Mouse (Mus musculus) hindbrain, embryonic 15.5 days (tissue): Measurements from ENCODE around the gene Rtn4rl1. TPM values are rescaled to one million over a fixed set of nuclear protein-coding genes. Genes with fewer than 3 reads are reported as not detected.

Source experiments
- ATAC-seq: fragments of 200-750 bp; cut with Nextera tagmentation; 2 replicates; pipeline ENCODE4 v1.8.0; 2017; ENCODE audit warnings: low read depth, moderate number of reproducible peaks, moderate TSS enrichment; ENCODE audit not compliant: low FRiP score
- H3K27ac ChIP-seq: fragments of 300-500 bp; sonication (generic); replicated peaks from 2 replicates; pipeline ENCODE4 v1.5.1; 2015; ENCODE audit warnings: mild to moderate bottlenecking, inconsistent platforms
- H3K27me3 ChIP-seq: fragments of 300-500 bp; sonication (generic); 2 replicates; pipeline ENCODE4 v1.6.1; 2015; ENCODE audit warnings: control low read depth, inconsistent platforms
- H3K36me3 ChIP-seq: fragments of 300-500 bp; sonication (generic); 2 replicates; pipeline ENCODE4 v1.6.1; 2015; ENCODE audit warnings: control low read depth, inconsistent platforms
- H3K4me1 ChIP-seq: fragments of 300-500 bp; sonication (generic); replicated peaks from 2 replicates; pipeline ENCODE4 v1.6.1; 2015; ENCODE audit warnings: control low read depth, inconsistent platforms
- H3K4me2 ChIP-seq: fragments of 300-500 bp; sonication (generic); 2 replicates; pipeline ENCODE4 v1.6.1; 2015; ENCODE audit warnings: moderate library complexity, mild to moderate bottlenecking, inconsistent platforms
- H3K4me3 ChIP-seq: fragments of 300-500 bp; sonication (generic); 2 replicates; pipeline ENCODE4 v1.5.1; 2015; ENCODE audit warnings: mild to moderate bottlenecking, inconsistent platforms
- H3K9ac ChIP-seq: fragments of 300-500 bp; sonication (generic); 2 replicates; pipeline ENCODE4 v1.6.1; 2015; ENCODE audit warnings: inconsistent platforms
- H3K9me3 ChIP-seq: fragments of 300-500 bp; sonication (generic); 2 replicates; pipeline ENCODE4 v1.6.1; 2016; ENCODE audit warnings: control low read depth, inconsistent platforms
- WGBS: fragments of 180-500 bp; shearing (Covaris S2); methylation state at CpG from one replicate; pipeline ENCODE4 v1.1.7; 2015; 5-methylcytosine and 5-hydroxymethylcytosine counted together
- microRNA counts: library from miRNA; unstranded; fragments of <30 nt; microRNA quantifications from one replicate; lab custom pipeline; 2016
- microRNA-seq: library from miRNA; unstranded; fragments of <30 nt; microRNA quantifications from one replicate; pipeline ENCODE4, GENCODE M21; 2016
- polyA plus RNA-seq: library from polyadenylated mRNA; unstranded; fragments of >200 nt; fragmentation: Nextera tagmentation; extraction: Ambion mirVana; gene quantifications from 2 replicates; pipeline ENCODE4 v1.2.1, GENCODE M21; 2015

Gene Rtn4rl1
- polyA plus RNA-seq, 1 experiment from 2014 or later, result 11.7 TPM

DNA sequence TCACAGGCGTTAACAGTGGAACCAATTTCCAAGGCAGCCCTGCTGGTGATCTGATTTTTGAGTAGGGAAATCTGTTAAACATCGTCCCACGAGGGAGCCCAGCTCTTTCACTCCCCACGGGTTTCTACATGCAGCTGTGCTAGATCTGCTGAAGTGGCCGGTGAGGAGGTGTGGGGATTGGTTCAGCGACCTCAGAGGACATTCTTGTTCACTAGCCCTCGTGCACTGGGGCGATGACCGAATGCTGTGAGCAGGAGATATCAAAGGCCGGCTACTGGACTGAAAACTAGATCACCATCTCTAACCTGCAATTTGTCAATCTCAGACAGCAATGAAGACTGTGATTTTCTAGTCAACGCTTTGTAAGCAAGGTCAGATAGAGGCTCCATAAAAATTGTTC lies 104.9 kb downstream of the Rtn4rl1 start:
- Histone ChIP-seq H3K4me3 (no peak overlapping the region), H3K36me3 (no peaks in the 10 kb centered on the region), H3K27ac (no peak overlapping the region), H3K27me3 (no peaks in the 10 kb centered on the region), H3K9ac (no peak overlapping the region), H3K9me3 (no peaks in the 10 kb centered on the region), H3K4me1 (peaks cover 31% of the 10 kb centered on the region), H3K4me2 (no peak overlapping the region)
- WGBS, result 51% methylated on average over 11 of the region's 11 CpGs
- no peak for ATAC-seq

DNA sequence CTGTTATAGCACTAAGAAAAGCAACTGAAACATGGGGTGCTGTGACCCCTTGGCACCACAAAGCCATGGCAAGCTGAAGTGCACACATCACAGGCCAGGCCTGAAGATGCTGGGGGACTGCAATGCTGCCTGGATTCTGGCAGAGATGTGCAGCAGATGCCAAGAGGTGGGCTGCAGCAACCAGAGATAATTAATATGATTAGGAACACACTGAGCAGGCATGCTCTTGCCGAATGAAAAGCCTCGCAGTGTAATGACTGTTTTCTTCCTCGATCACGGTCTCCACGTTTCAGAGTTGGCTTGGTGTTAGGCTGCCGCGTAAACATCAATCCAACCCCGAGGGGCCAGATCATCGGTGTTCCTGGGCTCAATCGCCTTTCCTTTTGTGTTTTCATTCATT lies 106.2 kb downstream of the Rtn4rl1 start:
- Histone ChIP-seq H3K27me3 (no peaks in the 10 kb centered on the region), H3K4me2 (no peak overlapping the region), H3K4me1 (peaks cover 18% of the 10 kb centered on the region), H3K36me3 (no peaks in the 10 kb centered on the region), H3K9me3 (no peaks in the 10 kb centered on the region), H3K27ac (peak overlapping the region; percentile 68), H3K4me3 (no peak overlapping the region), H3K9ac (no peak overlapping the region)
- 32% methylated on average over 10 of the region's 10 CpGs for WGBS
- ATAC-seq, result peak; percentile 56; the same call in 1 of the 2 replicates

DNA sequence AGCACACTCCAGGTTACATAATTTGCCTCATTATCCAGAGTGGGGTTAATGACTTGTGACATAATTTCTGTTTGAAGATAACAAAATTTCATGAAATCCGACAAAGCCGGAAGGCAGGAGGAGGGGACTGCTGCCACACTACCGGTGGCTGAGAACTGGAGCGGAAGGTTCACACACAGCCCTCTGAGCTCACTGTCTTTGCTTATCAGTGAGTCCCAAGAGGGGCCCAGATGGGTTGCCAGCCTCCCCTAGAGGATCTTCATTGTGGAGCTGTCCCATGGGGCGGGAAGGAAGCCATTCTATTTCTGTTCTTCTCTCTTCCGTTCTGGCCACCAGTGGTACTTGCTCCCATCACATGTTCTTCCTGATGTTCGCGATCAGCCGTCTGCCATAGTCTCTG lies 107.4 kb downstream of the Rtn4rl1 start:
- H3K27me3 ChIP-seq, result no peaks in the 10 kb centered on the region
- no peak overlapping the region for H3K9ac ChIP-seq
- H3K36me3 ChIP-seq, result peaks cover 3% of the 10 kb centered on the region; the same call in 1 of the 2 replicates
- ATAC-seq, result no peak
- no peak overlapping the region for H3K27ac ChIP-seq
- no peak overlapping the region for H3K4me3 ChIP-seq
- no peak overlapping the region for H3K4me2 ChIP-seq
- no peaks in the 10 kb centered on the region for H3K9me3 ChIP-seq
- peaks cover 18% of the 10 kb centered on the region for H3K4me1 ChIP-seq
- 71% methylated on average over 9 of the region's 9 CpGs for WGBS

DNA sequence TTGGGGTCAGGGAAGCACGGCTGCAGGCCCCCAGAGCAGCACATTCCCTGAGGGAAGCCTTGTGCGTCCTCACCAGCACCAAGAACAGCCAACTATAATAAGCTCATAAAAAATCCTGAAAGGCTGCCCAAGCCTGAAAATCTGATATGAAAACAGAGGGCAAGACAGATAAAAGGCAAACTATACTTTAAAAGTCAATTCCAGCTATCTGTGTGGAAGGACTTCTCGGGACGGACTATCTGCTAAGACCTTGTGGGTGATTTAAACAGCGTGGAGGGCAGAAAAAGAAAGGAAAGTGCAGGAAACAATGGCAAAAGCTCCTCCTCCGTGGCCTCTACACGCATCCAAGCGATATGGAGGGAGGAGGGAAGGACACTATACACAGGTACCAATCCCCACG lies 111.2 kb downstream of the Rtn4rl1 start:
- ATAC-seq, result no peak
- H3K4me1 ChIP-seq, result peaks cover 10% of the 10 kb centered on the region
- H3K4me3 ChIP-seq, result no peak overlapping the region
- no peaks in the 10 kb centered on the region for H3K27me3 ChIP-seq
- 87% methylated on average over 9 of the region's 9 CpGs for WGBS
- H3K4me2 ChIP-seq, result no peak overlapping the region
- no peak overlapping the region for H3K9ac ChIP-seq
- peaks cover 20% of the 10 kb centered on the region for H3K36me3 ChIP-seq
- no peak overlapping the region for H3K27ac ChIP-seq
- no peaks in the 10 kb centered on the region for H3K9me3 ChIP-seq

DNA sequence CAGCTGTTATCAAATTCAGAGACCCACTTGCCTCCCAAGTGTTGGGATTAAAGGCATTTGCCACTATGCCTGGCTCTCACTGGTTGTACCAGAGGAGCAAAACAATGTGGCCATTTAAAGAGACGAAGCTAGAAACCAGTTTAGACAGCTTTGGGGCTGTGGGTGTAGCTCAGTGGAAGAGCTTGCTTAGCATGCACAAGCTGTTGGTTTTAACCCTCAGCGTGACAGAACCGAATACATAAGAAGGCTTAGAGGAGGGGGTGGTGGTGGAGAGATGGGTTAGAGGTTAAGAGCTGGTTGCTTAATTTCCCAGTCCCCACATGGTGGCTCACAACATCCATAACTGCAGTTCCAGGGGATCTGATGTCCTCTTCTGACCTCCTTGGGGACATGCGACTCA lies 115.1 kb downstream of the Rtn4rl1 start:
- Histone ChIP-seq H3K4me1 (no peaks in the 10 kb centered on the region), H3K27me3 (no peaks in the 10 kb centered on the region), H3K36me3 (peaks cover 40% of the 10 kb centered on the region), H3K4me2 (no peak overlapping the region), H3K9me3 (no peaks in the 10 kb centered on the region), H3K27ac (no peak overlapping the region), H3K4me3 (no peak overlapping the region), H3K9ac (no peak overlapping the region)
- 84% methylated on average over 4 of the region's 4 CpGs for WGBS
- no peak for ATAC-seq

DNA sequence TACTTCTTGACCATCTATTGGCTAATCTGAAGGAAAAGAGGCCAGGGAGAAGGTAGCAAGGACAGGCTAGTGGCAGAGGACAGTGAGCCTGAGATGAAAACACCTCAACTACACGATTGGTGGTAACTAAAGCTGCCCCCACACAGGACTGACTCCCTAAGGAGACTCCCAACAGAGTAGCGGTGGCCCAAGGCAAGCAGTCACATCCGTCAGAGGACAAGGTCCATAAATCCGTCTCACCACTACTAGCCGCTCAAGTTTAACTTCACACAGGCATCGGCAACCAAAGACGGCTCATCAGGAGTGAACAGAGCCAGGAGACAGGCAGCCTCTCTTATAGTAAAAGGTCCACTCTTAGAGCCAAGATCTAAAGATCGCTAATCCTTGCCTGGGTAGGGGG lies 117.2 kb downstream of the Rtn4rl1 start:
- H3K9me3 ChIP-seq, result no peaks in the 10 kb centered on the region
- H3K4me3 ChIP-seq, result no peak overlapping the region
- ATAC-seq, result no peak
- peaks cover 48% of the 10 kb centered on the region for H3K36me3 ChIP-seq
- H3K9ac ChIP-seq, result no peak overlapping the region
- no peak overlapping the region for H3K4me2 ChIP-seq
- WGBS, result 88% methylated on average over 8 of the region's 8 CpGs
- no peak overlapping the region for H3K27ac ChIP-seq
- H3K4me1 ChIP-seq, result no peaks in the 10 kb centered on the region
- no peaks in the 10 kb centered on the region for H3K27me3 ChIP-seq

DNA sequence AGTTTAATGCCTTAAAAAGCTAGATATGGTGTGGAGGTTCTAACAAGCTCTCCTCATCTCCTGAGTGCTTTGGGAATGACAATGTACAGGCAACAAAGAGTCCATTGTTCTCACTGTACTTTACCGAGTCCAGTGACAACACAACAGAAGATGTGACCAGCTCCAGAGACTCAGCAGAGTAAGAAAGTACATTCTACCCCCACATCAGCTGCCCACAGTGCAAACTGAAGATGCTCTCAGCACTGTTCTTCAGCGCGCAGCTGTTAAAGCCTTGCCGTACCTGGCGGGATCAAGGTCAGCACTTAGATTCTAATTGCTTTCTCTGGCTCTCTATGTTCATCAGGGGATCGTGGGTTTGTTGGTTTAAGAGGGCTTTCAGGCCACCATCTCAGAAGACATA lies 118.2 kb downstream of the Rtn4rl1 start:
- Histone ChIP-seq H3K27me3 (no peaks in the 10 kb centered on the region), H3K4me1 (no peaks in the 10 kb centered on the region), H3K27ac (no peak overlapping the region), H3K4me2 (no peak overlapping the region), H3K36me3 (peaks cover 40% of the 10 kb centered on the region), H3K4me3 (no peak overlapping the region), H3K9me3 (no peaks in the 10 kb centered on the region), H3K9ac (no peak overlapping the region)
- ATAC-seq, result no peak
- WGBS, result 82% methylated on average over 6 of the region's 6 CpGs

DNA sequence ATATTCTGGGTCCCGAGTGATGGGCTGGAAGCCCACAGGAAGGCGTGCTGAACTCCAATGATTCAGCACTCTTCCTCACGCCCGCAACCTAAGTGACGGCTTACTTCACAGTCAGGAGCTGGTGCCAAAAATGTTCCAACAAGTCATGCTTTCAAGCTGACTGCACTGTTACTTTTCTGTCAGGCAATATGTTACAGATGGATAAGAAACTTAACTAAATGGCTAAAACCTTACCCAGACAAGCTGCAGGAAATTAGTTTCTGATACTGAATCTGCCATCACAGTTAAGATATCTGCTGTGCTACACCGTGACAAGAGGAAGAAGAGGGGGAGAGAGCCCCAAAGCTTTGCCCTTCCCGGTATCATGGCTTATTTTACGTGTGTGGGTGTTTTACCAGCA lies 120.3 kb downstream of the Rtn4rl1 start:
- H3K9me3 ChIP-seq, result no peaks in the 10 kb centered on the region
- H3K9ac ChIP-seq, result no peak overlapping the region
- no peak overlapping the region for H3K27ac ChIP-seq
- no peak overlapping the region for H3K4me3 ChIP-seq
- H3K36me3 ChIP-seq, result peaks cover 35% of the 10 kb centered on the region
- H3K4me1 ChIP-seq, result peaks cover 8% of the 10 kb centered on the region
- WGBS, result 93% methylated on average over 8 of the region's 8 CpGs
- H3K27me3 ChIP-seq, result no peaks in the 10 kb centered on the region
- no peak overlapping the region for H3K4me2 ChIP-seq
- ATAC-seq, result no peak

MicroRNAs within 50 kb of the gene (microRNA counts, 519-probe panel; counts per million panel counts)
- microRNA mmu-miR-132 (lab: Ali Mortazavi, UCI) (3,711 counts per million, percentile 77 among the panel's probes with 10 or more counts), microRNA mmu-miR-212 (lab: Ali Mortazavi, UCI) (not detected)

Small RNA genes within 50 kb of the gene (microRNA-seq; reads per million reads assigned to microRNA genes)
- gene Mir132 (1,170 reads per million, percentile 79 among the genes with 10 or more reads in this experiment), gene Mir212 (50.8 reads per million, percentile 42 among the genes with 10 or more reads in this experiment)

Other genes starting within 250 kb of the Rtn4rl1 start
- 4.2 and 4.8 TPM in 2 replicates for gene Hic1, start 24.3 kb upstream of the Rtn4rl1 start, polyA plus RNA-seq
- gene Ovca2, start 14.9 kb upstream of the Rtn4rl1 start, polyA plus RNA-seq, result 14.3 and 14.8 TPM in 2 replicates
- 14.0 and 15.9 TPM in 2 replicates for gene Dph1, start 2.5 kb upstream of the Rtn4rl1 start, polyA plus RNA-seq
- 54.4 and 61.4 TPM in 2 replicates for gene Rpa1, start 154.5 kb downstream of the Rtn4rl1 start, polyA plus RNA-seq
- gene Smyd4, start 154.7 kb downstream of the Rtn4rl1 start, polyA plus RNA-seq, result 15.6 and 16.8 TPM in 2 replicates
- gene Serpinf1, start 228.9 kb downstream of the Rtn4rl1 start, polyA plus RNA-seq, result 42.6 and 44.6 TPM in 2 replicates
- 0.26 TPM in 1 of 2 replicates, not detected in the other for gene Serpinf2, start 245.8 kb downstream of the Rtn4rl1 start, polyA plus RNA-seq